Mouse (Mus musculus): Measurements from ENCODE around the gene Hdac7. TPM values are rescaled to one million over a fixed set of nuclear protein-coding genes. Genes with fewer than 3 reads are reported as not detected.

The Hdac7 gene
- polyA plus RNA-seq, 1 experiment from 2014 or later, result 5.3 TPM

GRCm38 (mm10) chr15:97811307-97811706, 33.0 kb downstream of the Hdac7 start:
- H3K4me2 ChIP-seq (ENCODE audit: low read depth, low read length), result no peak overlapping the region
- ATAC-seq (no peak), DNase-seq (no peak)
- H3K27me3 ChIP-seq (ENCODE audit: insufficient read depth, low read length), result no peaks in the 10 kb centered on the region
- peaks cover 5% of the 10 kb centered on the region; the same call in 1 of the 2 replicates for H3K36me3 ChIP-seq (replicated peaks; ENCODE audit: insufficient read depth, low read length)
- 89% methylated on average over 9 of the region's 9 CpGs for WGBS (ENCODE audit: insufficient replicate concordance)
- H3K27ac ChIP-seq (ENCODE audit: low read depth), result no peak overlapping the region
- 0 out of 2 replicates have a peak, but pooled peaks cover 3% of the 10 kb centered on the region for H3K4me1 ChIP-seq (ENCODE audit: insufficient read depth)
- no peaks in the 10 kb centered on the region for H3K9me3 ChIP-seq (ENCODE audit: low read length)
- H3K9ac ChIP-seq (replicated peaks), result no peak overlapping the region
- no peak for TF ChIP-seq EP300 (IDR thresholded peaks at IDR 0.05; ENCODE audit: low read depth)
- TF ChIP-seq CTCF (IDR thresholded peaks at IDR 0.05; ENCODE audit: low read depth), result no peak
- no peak overlapping the region for H3K4me3 ChIP-seq (ENCODE audit: low read depth, low read length)

- TF ChIP-seq EP300 (IDR thresholded peaks at IDR 0.05; ENCODE audit: low read depth) (no peak), CTCF (IDR thresholded peaks at IDR 0.05; ENCODE audit: low read depth) (no peak)
These were observed 33.9 kb downstream of the Hdac7 start for GRCm38 (mm10) chr15:97810399-97810798.

GRCm38 (mm10) chr15:97809942-97810341, 34.4 kb downstream of the Hdac7 start:
- DNase-seq (no peak), ATAC-seq (no peak)
- H3K4me1 ChIP-seq (ENCODE audit: insufficient read depth), result 0 out of 2 replicates have a peak, but pooled peaks cover 3% of the 10 kb centered on the region
- no peak for TF ChIP-seq EP300 (IDR thresholded peaks at IDR 0.05; ENCODE audit: low read depth)
- TF ChIP-seq CTCF (IDR thresholded peaks at IDR 0.05; ENCODE audit: low read depth), result peak; percentile 63
- WGBS (ENCODE audit: insufficient replicate concordance), result 83% methylated on average over 5 of the region's 5 CpGs
- no peak overlapping the region for H3K9ac ChIP-seq (replicated peaks)
- H3K4me3 ChIP-seq (ENCODE audit: low read depth, low read length), result no peak overlapping the region
- H3K27me3 ChIP-seq (ENCODE audit: insufficient read depth, low read length), result no peaks in the 10 kb centered on the region
- no peak overlapping the region for H3K4me2 ChIP-seq (ENCODE audit: low read depth, low read length)
- no peaks in the 10 kb centered on the region for H3K9me3 ChIP-seq (ENCODE audit: low read length)
- no peak overlapping the region for H3K27ac ChIP-seq (ENCODE audit: low read depth)
- H3K36me3 ChIP-seq (replicated peaks; ENCODE audit: insufficient read depth, low read length), result peaks cover 5% of the 10 kb centered on the region; the same call in 1 of the 2 replicates

More at GRCm38 (mm10) chr15:97810399-97810798, 33.9 kb downstream of the Hdac7 start:
- no peak overlapping the region for H3K9ac ChIP-seq (replicated peaks)
- ATAC-seq (no peak), DNase-seq (no peak)
- H3K27ac ChIP-seq (ENCODE audit: low read depth), result no peak overlapping the region
- 0 out of 2 replicates have a peak, but pooled peaks cover 3% of the 10 kb centered on the region for H3K4me1 ChIP-seq (ENCODE audit: insufficient read depth)
- H3K36me3 ChIP-seq (replicated peaks; ENCODE audit: insufficient read depth, low read length), result peaks cover 5% of the 10 kb centered on the region; the same call in 1 of the 2 replicates
- H3K4me2 ChIP-seq (ENCODE audit: low read depth, low read length), result no peak overlapping the region
- no peak overlapping the region for H3K4me3 ChIP-seq (ENCODE audit: low read depth, low read length)
- H3K27me3 ChIP-seq (ENCODE audit: insufficient read depth, low read length), result no peaks in the 10 kb centered on the region
- H3K9me3 ChIP-seq (ENCODE audit: low read length), result no peaks in the 10 kb centered on the region
- 80% methylated on average over 5 of the region's 5 CpGs for WGBS (ENCODE audit: insufficient replicate concordance)

GRCm38 (mm10) chr15:97809206-97809605, 35.1 kb downstream of the Hdac7 start:
- Histone ChIP-seq H3K27me3 (ENCODE audit: insufficient read depth, low read length) (no peaks in the 10 kb centered on the region), H3K9ac (replicated peaks) (no peak overlapping the region), H3K9me3 (ENCODE audit: low read length) (no peaks in the 10 kb centered on the region), H3K4me3 (ENCODE audit: low read depth, low read length) (no peak overlapping the region), H3K27ac (ENCODE audit: low read depth) (no peak overlapping the region), H3K4me1 (ENCODE audit: insufficient read depth) (no peaks in the 10 kb centered on the region), H3K4me2 (ENCODE audit: low read depth, low read length) (no peak overlapping the region), H3K36me3 (replicated peaks; ENCODE audit: insufficient read depth, low read length) (peaks cover 5% of the 10 kb centered on the region; the same call in 1 of the 2 replicates)
- DNase-seq (no peak), ATAC-seq (no peak)
- TF ChIP-seq CTCF (IDR thresholded peaks at IDR 0.05; ENCODE audit: low read depth) (no peak), EP300 (IDR thresholded peaks at IDR 0.05; ENCODE audit: low read depth) (no peak)
- WGBS (ENCODE audit: insufficient replicate concordance), result 89% methylated on average over 14 of the region's 14 CpGs

- ATAC-seq (no peak), DNase-seq (no peak)
- Histone ChIP-seq H3K36me3 (replicated peaks; ENCODE audit: insufficient read depth, low read length) (peaks cover 5% of the 10 kb centered on the region; the same call in 1 of the 2 replicates), H3K27me3 (ENCODE audit: insufficient read depth, low read length) (no peaks in the 10 kb centered on the region), H3K4me2 (ENCODE audit: low read depth, low read length) (no peak overlapping the region), H3K4me1 (ENCODE audit: insufficient read depth) (no peaks in the 10 kb centered on the region), H3K9me3 (ENCODE audit: low read length) (no peaks in the 10 kb centered on the region), H3K4me3 (ENCODE audit: low read depth, low read length) (no peak overlapping the region), H3K9ac (replicated peaks) (no peak overlapping the region), H3K27ac (ENCODE audit: low read depth) (no peak overlapping the region)
- WGBS (ENCODE audit: insufficient replicate concordance), result 80% methylated on average over 14 of the region's 14 CpGs
- no peak for TF ChIP-seq EP300 (IDR thresholded peaks at IDR 0.05; ENCODE audit: low read depth)
- TF ChIP-seq CTCF (IDR thresholded peaks at IDR 0.05; ENCODE audit: low read depth), result no peak
These were observed 35.8 kb downstream of the Hdac7 start for GRCm38 (mm10) chr15:97808532-97808931.

- no peak overlapping the region for H3K4me3 ChIP-seq (ENCODE audit: low read depth, low read length)
- ATAC-seq (no peak), DNase-seq (no peak)
- H3K27me3 ChIP-seq (ENCODE audit: insufficient read depth, low read length), result no peaks in the 10 kb centered on the region
- H3K4me1 ChIP-seq (ENCODE audit: insufficient read depth), result no peaks in the 10 kb centered on the region
- WGBS (ENCODE audit: insufficient replicate concordance), result 79% methylated on average over 12 of the region's 12 CpGs
- no peak overlapping the region for H3K9ac ChIP-seq (replicated peaks)
- H3K27ac ChIP-seq (ENCODE audit: low read depth), result no peak overlapping the region
- no peak overlapping the region for H3K4me2 ChIP-seq (ENCODE audit: low read depth, low read length)
- H3K36me3 ChIP-seq (replicated peaks; ENCODE audit: insufficient read depth, low read length), result peaks cover 5% of the 10 kb centered on the region; the same call in 1 of the 2 replicates
- no peak for TF ChIP-seq EP300 (IDR thresholded peaks at IDR 0.05; ENCODE audit: low read depth)
- no peak for TF ChIP-seq CTCF (IDR thresholded peaks at IDR 0.05; ENCODE audit: low read depth)
- H3K9me3 ChIP-seq (ENCODE audit: low read length), result no peaks in the 10 kb centered on the region
These were observed 36.4 kb downstream of the Hdac7 start for GRCm38 (mm10) chr15:97807867-97808266.

All from liver, postnatal 0 days (tissue).